8 mouse cellular contexts compared by ENCODE assay signal in the genomic region with DNA sequence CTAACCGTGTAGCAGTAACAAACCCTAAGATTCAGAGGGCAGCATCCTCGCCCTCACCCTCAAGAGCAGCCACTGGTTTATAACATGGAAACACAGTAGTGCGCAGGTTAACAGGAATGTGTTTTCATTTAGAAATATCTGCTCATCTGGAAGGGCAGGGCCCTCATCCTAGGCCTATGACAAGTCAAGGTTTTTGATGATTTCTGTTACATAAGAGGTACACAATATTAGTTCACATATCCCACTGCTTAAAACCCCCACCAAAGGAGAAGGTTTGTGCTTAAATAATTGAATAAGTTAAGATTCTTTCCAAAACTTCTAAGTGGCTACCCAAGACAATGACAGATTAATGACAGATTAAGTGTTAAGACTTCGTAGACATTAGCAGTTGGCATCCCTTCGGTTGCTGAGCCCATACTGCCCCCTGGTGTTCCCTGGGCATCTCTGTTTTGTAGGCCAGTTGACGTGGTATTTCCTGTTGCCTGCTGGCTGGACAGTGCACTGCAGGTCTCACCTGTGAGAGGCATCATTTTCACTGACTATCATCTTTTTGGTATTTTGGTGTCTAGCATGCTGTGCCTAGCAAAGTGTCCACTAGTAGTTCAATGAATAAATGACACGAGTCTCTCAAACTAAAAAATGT.
A peak's percentile ranks its signal among the peaks of the same experiment; 100 is the strongest.
DNase-seq lines count a peak whose midpoint lies in the region; ATAC-seq and TF ChIP-seq lines count a peak whose summit lies in the region.

No protein-coding gene starts in this region.

- no peaks in the 10 kb centered on the region for H3K79me2 ChIP-seq in heart, adult 2 months (replicated peaks; ENCODE audit: control insufficient read depth, insufficient read depth, low read length)

- no peak overlapping the region for H3K4me2 ChIP-seq in liver, embryonic 13.5 days
- no peak overlapping the region for H3K4me2 ChIP-seq in neural tube, embryonic 12.5 days (replicated peaks)
- H3K4me2 ChIP-seq in stomach, postnatal 0 days (replicated peaks; ENCODE audit: low read depth), result no peak overlapping the region

- no peak overlapping the region for H3K27ac ChIP-seq in heart, adult 2 months
- no peak overlapping the region for H3K27ac ChIP-seq in liver, embryonic 13.5 days
- no peak overlapping the region for H3K27ac ChIP-seq in neural tube, embryonic 12.5 days
- H3K27ac ChIP-seq in stomach, postnatal 0 days (replicated peaks), result no peak overlapping the region

- intact Hi-C loops in heart, adult 2 months (cut with DNase I), result loop anchor here (1.0 to 5.0 kb wide), 3 partner anchors 146 to 620 kb away; no protein-coding TSS in a partner anchor

- H3K27me3 ChIP-seq in heart, adult 2 months (ENCODE audit: control insufficient read depth, insufficient read depth, low read length), result no peaks in the 10 kb centered on the region
- no peaks in the 10 kb centered on the region for H3K27me3 ChIP-seq in liver, embryonic 13.5 days
- H3K27me3 ChIP-seq in neural tube, embryonic 12.5 days (replicated peaks), result no peaks in the 10 kb centered on the region
- H3K27me3 ChIP-seq in stomach, postnatal 0 days (ENCODE audit: control insufficient read depth, insufficient read depth, low read length), result no peaks in the 10 kb centered on the region

- TF ChIP-seq CTCF in heart, adult 2 months (IDR thresholded peaks at IDR 0.05), result peak; percentile 100; the same call in 1 of the 2 replicates
- TF ChIP-seq CTCF in stomach, postnatal 0 days (IDR thresholded peaks at IDR 0.05; ENCODE audit: low read depth), result peak; percentile 100

- 43% methylated on average over 7 of the region's 7 CpGs for WGBS in heart, adult 2 months
- WGBS in liver, embryonic 13.5 days (ENCODE audit: insufficient replicate concordance), result 30% methylated on average over 7 of the region's 7 CpGs
- 48% methylated on average over 7 of the region's 7 CpGs for WGBS in neural tube, embryonic 12.5 days
- 45% methylated on average over 7 of the region's 7 CpGs for WGBS in stomach, postnatal 0 days

- H3K4me1 ChIP-seq in heart, adult 2 months (ENCODE audit: control insufficient read depth, insufficient read depth, low read length), result no peaks in the 10 kb centered on the region
- no peaks in the 10 kb centered on the region for H3K4me1 ChIP-seq in liver, embryonic 13.5 days (replicated peaks)
- H3K4me1 ChIP-seq in neural tube, embryonic 12.5 days, result no peaks in the 10 kb centered on the region
- H3K4me1 ChIP-seq in stomach, postnatal 0 days (replicated peaks; ENCODE audit: control insufficient read depth, insufficient read depth), result no peaks in the 10 kb centered on the region

- no peak overlapping the region for H3K9ac ChIP-seq in heart, adult 2 months (ENCODE audit: low read depth, low read length)
- no peak overlapping the region for H3K9ac ChIP-seq in liver, embryonic 13.5 days
- no peak overlapping the region for H3K9ac ChIP-seq in neural tube, embryonic 12.5 days
- no peak overlapping the region for H3K9ac ChIP-seq in stomach, postnatal 0 days (ENCODE audit: low read length)

- H3K4me3 ChIP-seq in heart, adult 2 months, result no peak overlapping the region
- H3K4me3 ChIP-seq in liver, embryonic 13.5 days (replicated peaks), result no peak overlapping the region
- no peak overlapping the region for H3K4me3 ChIP-seq in neural tube, embryonic 12.5 days
- H3K4me3 ChIP-seq in stomach, postnatal 0 days (ENCODE audit: low read depth, low read length), result no peak overlapping the region

- TF ChIP-seq EP300 in heart, adult 2 months (IDR thresholded peaks at IDR 0.05; ENCODE audit: insufficient read depth, low read depth, low read length), result peak; percentile 97
- no peak for TF ChIP-seq EP300 in stomach, postnatal 0 days (optimal IDR thresholded peaks at IDR 0.05)

- DNase-seq in 3134 (ENCODE audit: extremely low read depth, insufficient read length, low spot score), result peak; percentile 22
- peak; percentile 77 for DNase-seq in adrenal gland, adult 18-20 months (ENCODE audit: low spot score in 2 of 2)
- DNase-seq in embryo, embryonic 11 days, result peak; percentile 83
- peak; percentile 76 to 81 for DNase-seq in heart, adult 2 months
- DNase-seq in kidney, postnatal 10 days, result peak; percentile 91
- DNase-seq in liver, embryonic 13.5 days, result peak; percentile 48
- peak; percentile 86 for DNase-seq in stomach, postnatal 0 days (ENCODE audit: low spot score)

- TF ChIP-seq POLR2A in heart, adult 2 months (IDR thresholded peaks at IDR 0.05; ENCODE audit: insufficient read depth, low read depth, low read length), result no peak

- 0 out of 2 replicates have a peak, but pooled peaks have one; percentile 48 for ATAC-seq in liver, embryonic 13.5 days (ENCODE audit: low read depth)
- peak; percentile 82 for ATAC-seq in neural tube, embryonic 12.5 days (ENCODE audit: low FRiP score, low read depth)
- peak; percentile 85 for ATAC-seq in stomach, postnatal 0 days (ENCODE audit: low FRiP score, low TSS enrichment)

- H3K9me3 ChIP-seq in liver, embryonic 13.5 days (replicated peaks), result no peaks in the 10 kb centered on the region
- H3K9me3 ChIP-seq in neural tube, embryonic 12.5 days, result no peaks in the 10 kb centered on the region
- H3K9me3 ChIP-seq in stomach, postnatal 0 days (ENCODE audit: control insufficient read depth, low read length), result no peaks in the 10 kb centered on the region

- no peaks in the 10 kb centered on the region for H3K36me3 ChIP-seq in heart, adult 2 months (ENCODE audit: control insufficient read depth, insufficient read depth, low read length)
- no peaks in the 10 kb centered on the region for H3K36me3 ChIP-seq in liver, embryonic 13.5 days
- no peaks in the 10 kb centered on the region for H3K36me3 ChIP-seq in neural tube, embryonic 12.5 days
- H3K36me3 ChIP-seq in stomach, postnatal 0 days (ENCODE audit: control insufficient read depth, insufficient read depth, low read length), result no peaks in the 10 kb centered on the region

Comparison
In these comparisons a context has a peak if more than half of its experiments do, and no peak if none do; other contexts are left out.
1. DNase-seq: peak in every context shown above with its lines; median percentile 91 in kidney, postnatal 10 days; 86 in stomach, postnatal 0 days; 83 in embryo, embryonic 11 days; 78 in heart, adult 2 months; 77 in adrenal gland, adult 18-20 months; 48 in liver, embryonic 13.5 days; 22 in 3134.